Mouse (Mus musculus) layer of hippocampus, postnatal 36 days (tissue): ENCODE data around the gene Dysf. TPM values are rescaled to one million over a fixed set of nuclear protein-coding genes. Genes with fewer than 3 reads are reported as not detected.
"Not testable (repeated sequence)": the region's sequence is repeated elsewhere in the genome, so short reads cannot be mapped to it uniquely, and the experiment has no call there.

ENCODE experiments used
- DNase-seq, 2 experiments: peaks; one replicate each; pipeline ENCODE4 v3.0.0; 2022
- total RNA-seq, 2 experiments: library from RNA; stranded (reverse); gene quantifications; 2 replicates each; pipeline ENCODE4 v1.2.3; 2021

Gene Dysf
- 1 to 10 TPM; 1.4 to 1.7 TPM for total RNA-seq

DNA sequence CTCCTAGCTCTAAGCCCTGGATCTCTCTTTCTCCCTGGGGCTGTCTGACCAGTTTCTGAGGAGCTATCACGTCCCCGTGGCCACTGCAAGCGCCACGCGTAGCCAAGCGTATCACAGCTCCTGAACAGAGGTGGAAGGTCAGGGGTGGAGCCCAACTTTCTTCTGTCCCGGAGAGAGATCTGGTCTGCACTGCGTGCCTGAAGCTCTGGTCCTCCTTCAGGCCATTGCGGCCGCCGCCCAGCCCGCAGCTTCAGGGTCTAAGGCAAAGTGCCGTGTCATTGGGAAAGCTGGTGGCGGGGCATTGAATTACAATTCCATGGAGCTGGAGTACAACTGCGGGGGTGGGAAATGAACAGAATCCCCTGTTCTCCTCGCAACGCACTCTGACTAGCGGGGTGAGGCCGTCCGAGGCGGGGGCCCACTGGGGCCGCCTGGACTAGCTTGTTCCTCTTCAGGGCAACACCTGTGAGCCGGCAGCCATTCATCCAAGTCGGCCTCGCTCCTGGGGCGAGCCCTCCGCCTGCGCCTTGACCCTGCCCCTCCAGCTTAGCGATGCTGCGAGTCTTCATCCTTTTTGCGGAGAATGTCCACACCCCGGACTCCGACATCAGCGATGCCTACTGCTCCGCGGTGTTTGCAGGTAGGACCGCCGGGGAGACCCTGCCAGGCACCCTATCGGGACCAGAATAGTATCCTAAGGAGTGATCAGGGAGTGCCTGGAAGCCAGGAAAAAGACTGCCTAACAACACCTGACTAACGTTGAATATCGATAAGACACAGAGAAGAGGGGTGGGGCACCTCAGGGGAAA is at the start of gene Dysf:
Gene Dysf (plus strand): TSS at position 228 of the 809 bp plus-strand sequence.
- peak; percentile 20 to 25 for DNase-seq

DNA sequence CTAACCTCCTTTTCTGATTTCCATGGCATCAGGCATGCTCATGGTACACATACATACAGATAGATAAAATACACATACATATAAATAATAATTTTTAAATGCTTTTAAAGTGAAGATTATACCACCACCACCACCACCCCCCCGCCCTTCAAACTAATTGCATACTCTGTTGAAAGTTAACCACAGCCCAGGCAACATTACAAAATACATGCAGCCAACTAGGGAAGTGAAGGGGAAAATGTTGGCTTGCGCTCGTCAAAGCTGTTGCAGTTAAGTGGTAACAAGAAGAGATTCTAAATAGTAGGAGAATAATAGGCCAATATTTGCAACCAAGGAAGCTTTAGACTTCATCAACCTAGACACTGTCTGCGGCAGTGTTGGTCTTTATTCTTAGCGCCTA is 20.7 kb upstream of the Dysf start:
- no peak for DNase-seq

DNA sequence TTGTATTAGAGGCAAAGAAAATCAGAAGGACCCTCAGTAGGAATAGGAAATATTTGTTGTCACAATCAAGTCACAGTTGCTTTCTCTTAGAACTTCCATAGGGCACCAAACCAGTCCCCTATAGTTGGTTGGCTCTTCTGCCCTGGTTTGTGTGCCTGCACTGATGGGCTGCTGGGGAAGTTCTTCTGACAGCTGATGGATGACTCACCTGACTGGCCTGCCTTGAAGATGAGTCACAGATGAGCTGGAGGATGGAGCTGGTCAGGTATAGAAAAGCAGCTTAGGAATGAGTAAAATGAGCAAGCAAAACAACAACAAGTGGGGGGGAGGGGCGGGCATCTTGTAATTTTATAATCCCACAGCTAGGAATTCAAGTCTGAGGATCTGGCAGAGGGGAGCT is 5.7 kb upstream of the Dysf start:
- DNase-seq: no peak

DNA sequence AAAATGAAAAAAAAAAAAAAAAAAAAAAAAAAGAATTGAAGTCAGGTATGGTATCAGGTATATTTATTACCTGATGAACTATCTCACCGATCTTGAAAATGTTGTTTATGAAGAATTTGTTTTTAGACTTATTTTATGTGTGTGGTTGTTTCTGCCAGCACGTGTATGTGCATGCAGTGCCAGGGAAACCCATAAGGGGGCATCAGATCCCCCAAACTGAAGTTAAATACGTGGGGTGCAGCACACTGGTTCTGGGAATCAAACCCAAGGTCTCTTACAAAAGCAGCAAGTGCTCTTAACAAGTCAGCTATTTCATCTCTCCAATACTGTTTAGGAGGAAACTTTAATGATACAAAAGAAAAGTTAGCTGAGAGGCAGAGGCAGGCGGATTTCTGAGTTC is 4.1 kb upstream of the Dysf start:
- no peak for DNase-seq

DNA sequence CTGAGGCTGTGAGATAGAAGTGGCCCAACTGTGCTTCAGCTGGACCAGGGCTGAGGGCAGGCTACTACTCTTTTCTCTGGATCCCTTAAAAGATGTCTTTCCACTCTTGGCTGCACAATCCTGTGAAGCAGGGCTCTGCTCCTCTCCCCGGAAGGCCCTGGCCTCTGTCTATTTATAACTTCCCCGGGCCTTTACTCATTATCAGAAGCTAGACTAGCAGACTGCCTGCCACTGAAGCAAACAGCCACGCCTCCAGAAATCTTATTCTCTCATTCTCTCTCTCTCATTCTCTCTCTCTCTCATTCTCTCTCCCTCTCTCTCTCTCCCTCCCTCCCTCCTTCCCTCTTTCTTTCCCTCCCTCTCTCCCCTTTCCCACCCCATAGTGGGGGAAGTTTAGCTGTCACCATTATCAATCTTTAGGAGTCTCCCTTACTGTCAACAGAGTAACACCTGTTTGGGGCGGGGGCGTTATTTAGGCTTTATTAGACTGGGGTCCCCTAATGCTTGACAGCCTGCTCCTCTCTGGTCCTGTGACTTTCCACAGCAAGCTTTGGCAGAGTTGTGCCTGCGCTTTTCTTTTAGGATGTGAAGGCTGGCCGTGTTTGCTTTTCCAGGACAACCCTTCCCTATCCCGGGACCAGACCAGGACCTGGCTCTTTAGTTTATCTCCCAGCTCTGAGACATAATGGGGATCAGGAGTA is 932 bp downstream of the Dysf start:
- no peak for DNase-seq

DNA sequence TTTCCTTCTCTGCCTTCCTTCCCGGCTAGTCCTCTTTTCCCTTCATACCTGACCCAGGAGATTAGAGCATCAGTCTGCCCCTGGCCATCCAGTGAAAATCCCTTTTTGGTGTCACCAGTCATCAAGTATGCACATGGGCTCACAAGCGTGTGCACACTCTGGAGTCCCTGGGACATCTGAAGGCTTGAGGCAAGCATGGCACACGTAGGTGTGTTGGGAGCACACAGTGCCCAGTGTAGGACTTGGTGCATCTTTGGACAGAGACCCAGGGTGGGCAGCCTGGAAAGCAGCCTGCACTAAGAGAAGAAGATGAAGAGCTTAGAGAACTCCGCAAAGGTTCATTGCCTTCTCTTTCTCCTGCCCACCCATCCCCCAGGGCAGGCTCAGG is 1.5 kb downstream of the Dysf start:
- DNase-seq: no peak

DNA sequence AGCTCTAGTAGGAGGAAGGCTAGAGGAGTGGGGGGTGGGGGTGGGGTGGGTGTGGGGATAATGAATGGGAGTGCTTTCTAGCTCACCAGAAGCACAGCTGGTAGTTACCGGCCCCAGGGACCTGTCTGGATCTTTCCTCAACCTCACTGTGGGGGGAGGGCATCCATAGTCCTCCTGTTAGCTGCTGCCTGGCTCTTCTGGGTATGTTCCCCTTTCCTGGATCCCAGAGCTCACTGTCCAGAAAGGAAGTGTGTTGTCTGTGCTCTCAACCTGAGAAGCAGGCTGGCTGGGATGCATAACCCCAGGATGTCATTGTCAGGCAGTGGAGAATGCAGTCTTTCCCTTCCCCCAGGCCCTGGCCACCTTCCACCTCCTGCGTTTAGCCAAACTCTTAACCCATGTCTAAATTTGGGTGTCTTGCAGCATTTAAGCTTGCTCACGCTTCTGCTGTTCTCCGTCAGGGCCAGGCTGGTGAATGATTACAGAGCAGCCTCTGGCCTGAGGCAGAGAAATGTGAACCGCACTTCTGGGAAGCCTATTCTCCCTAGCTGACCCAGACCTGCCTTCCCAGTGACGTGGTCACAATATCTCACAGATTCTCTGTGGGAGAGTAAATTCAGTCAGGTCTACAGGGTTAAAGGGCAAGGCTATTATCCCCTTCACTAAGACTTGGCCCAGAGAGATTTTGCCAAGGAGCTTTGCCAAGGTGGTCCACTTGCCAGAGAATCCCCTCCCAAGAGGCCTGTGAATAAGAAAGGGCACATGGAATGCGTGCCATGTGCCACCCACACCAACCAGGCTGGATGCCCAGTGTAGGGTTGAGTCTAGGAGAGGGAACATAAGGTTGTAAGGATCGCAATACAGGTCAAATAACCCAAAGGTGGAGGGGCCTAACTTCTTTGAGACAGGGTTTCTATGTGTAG is 2.2 kb downstream of the Dysf start:
- no peak for DNase-seq

DNA sequence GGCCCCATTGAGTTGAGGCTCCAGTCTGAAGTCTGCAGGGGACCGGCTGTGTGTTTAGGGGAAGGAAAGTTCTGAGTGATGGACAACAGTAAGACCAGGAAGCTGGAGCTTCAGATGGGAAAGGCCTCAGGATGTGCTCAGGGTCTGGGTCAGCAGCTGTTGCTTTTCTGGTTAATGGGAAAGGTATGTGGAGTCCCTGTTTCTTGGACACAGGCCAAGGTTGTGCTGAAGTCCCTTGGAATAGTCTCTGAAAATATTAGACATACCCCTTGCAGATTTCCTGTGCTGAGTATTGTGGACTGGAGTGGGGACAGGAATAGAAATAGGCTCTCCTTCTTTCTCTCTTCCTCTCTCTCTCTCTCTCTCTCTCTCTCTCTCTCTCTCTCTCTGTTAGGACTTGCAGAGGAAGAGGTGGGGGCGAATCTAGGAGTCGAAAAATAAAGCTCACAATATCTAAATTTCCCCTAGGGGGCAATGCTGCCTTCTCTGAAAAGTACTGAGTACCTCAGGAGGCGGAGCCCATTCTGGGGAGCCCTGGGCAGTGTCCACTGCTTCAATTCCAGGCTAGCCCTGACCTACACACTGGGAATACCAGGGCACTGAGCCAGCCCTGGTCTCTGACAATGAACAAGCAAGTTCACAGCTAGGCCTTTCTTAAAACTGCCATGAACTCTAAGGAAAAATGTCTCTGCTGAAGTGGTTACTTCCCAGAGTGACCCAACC is 6.7 kb downstream of the Dysf start:
- DNase-seq: not testable (repeated sequence)

DNA sequence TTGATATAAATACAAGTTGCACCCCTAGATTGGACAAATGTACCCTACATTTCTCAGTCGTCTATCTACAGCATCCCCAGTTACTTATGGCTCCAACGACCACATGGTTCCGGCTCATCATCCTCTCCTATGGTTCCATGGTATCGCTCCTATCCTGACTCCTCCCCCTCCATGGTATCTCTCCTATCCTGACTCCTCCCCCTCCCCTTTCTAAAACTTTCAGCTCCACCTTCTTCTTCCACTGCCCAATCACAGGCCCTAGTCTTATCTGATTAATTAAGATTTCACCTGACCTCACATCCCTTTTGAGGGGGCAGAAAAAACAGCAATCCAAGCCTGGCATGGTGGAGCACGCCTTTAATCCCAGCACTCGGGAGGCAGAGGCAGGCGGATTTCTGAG is 8.5 kb downstream of the Dysf start:
- no peak for DNase-seq

DNA sequence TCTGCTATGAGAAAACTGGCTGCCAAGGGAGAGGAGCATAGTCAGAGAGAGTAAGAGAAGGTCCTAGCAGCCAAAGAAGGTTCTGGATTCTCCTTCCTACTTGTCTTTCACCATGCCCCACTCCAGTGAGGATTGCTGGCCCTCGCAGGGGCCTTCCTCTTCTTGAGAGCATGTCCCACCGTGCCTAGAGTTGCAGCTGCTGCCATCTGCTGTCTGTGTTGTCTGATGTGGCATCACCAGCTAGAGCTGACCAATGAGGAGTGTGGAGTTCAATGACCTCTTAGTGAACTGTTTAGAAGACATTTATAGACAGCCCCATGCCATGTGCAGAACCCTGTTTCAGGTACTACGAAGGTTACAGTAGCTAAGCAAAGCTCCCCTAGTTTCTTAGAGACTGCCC is 9.0 kb downstream of the Dysf start:
- DNase-seq: no peak

DNA sequence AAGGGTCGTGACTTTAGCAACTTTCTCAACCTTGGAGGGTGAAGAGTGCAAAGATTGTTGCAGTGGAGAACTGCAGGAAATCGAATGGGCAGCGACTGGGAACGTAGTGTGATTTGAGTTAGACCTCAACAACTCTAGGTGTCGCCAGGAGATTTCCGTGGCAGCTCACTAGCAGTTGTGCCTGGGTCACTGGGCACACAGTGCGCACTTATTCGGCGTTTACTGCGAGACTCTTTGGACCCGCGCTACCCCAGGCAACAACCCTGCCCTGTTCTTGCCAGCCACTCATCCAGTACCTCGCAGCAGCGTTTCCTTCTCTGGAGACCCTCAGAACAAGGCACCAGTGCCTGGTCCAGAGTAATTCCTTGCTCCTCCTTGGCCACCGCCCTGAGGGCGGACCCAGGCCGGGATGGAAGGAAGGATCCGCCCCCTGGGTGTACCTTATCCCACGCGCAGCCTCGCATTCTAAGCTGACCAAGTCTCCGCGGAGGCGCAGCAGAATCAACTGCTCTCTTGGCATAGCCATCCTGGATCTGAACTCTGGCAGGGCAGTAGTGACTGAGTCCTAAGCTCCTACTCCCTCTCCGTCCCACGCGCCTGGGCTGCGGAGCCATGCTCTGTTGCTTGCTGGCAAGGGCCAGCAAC is 10.6 kb downstream of the Dysf start:
- peak in 1 of 2 experiments; percentile 6 for DNase-seq

DNA sequence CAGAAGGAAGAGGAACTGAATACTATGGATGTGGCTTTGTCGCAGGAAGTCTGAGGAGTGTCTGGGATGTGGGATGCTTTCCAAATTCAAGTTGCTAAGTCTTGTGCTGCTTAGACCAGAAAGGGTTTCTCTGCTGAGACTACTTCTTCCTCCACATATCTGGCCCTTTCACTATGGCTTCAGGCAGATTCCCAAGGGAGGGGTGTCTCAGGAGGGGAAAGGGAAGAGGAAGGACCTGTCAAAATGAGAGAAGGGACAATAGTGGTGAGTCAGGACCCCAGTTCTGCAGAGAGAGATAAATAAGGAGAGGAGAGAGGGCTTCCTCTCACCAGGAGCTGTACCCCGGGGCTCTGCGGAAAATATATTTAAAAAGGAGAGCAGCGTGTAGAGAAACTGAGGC is 11.6 kb downstream of the Dysf start:
- no peak for DNase-seq

DNA sequence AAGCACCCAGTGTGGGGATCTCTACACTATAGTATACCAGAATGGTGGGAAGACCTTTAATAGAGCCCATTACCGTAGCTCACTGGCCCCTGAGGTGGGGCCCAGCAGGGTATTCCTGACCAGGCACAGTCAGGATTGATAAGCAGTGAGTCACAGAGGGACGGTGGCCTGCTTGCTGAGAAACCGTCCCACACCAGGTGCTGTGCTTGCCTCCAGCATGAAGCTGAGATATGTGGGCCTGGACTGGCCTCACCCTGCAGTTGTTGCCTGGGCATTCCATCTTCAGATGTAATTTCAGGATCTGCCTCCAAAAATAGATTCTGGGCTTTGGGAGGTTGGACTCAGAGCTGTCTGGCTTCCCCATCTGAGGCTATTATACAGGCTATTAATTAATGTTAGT is 13.6 kb downstream of the Dysf start:
- no peak for DNase-seq

DNA sequence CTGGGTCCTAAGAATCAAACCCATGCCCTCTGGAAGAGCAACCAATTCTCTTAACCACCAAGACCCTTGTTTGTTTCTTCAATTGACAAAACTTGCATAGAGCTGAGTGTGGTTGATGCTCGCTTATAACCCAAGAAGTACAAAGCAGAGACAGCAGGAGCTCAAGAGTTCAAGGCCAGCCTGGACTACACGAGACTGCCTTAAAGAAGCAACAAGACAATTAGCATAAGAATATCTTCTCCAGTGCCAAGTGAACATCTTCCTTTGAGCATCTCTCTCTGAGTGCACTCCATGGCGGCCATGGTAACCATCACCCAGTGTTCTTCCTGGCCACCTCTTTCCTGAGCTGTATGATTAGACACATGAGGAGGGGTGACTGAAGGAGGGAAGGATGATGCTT is 17.2 kb downstream of the Dysf start:
- no peak for DNase-seq

DNA sequence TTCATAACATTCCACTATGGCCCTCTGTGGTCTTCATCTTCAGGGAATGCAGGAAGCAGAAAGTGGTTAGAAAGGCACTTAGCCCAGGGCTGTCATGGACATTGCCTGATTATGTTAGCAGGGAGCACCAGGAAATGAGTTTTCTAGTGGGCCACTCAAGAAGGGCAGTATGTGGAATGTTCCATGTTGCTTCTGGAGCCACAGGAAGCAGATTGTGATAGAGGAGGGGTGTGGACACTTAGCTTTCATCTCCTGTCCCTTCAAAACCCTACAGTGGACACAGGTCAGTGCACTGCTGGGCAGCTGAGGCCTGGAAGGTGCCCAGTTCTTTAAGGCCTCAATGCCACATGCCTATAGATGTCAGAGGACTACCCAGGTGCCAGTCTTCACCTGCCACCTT is 20.4 kb downstream of the Dysf start:
- DNase-seq: no peak

DNA sequence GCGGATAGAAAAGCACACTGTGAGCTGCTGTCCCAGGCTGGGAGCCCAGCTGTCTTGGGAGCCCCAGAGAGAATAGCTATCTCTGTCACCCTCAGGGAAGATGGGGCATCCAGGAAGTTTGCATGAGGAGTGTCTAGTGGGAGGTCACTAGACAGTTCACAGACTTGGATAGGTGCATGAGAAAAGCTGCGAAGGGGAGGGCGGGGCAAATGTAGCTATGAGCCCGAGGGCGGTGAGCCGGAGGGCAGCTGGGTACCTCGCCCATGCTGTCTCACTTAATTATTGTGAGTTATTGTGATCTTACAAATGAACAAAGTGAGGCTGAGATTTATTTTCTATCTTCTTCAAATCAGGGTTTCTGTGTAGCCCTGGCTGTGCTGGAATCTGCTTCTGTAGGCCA is 21.4 kb downstream of the Dysf start:
- no peak for DNase-seq

DNA sequence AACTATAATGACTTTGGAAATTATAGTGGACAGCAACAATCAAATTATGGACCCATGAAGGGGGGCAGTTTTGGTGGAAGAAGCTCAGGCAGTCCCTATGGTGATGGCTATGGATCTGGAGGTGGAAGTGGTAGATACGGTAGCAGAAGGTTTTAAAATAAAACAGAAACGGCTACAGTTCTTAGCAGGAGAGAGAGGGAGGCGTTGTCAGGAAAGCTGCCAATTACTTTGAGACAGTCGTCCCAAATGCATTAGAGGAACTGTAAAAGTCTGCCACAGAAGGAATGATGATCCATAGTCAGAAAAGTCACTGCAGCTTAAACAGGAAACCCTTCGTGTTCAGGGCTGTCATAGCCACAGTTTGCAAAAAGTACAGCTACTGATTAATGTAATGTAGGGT is 24.1 kb downstream of the Dysf start:
- not testable (repeated sequence) for DNase-seq

DNA sequence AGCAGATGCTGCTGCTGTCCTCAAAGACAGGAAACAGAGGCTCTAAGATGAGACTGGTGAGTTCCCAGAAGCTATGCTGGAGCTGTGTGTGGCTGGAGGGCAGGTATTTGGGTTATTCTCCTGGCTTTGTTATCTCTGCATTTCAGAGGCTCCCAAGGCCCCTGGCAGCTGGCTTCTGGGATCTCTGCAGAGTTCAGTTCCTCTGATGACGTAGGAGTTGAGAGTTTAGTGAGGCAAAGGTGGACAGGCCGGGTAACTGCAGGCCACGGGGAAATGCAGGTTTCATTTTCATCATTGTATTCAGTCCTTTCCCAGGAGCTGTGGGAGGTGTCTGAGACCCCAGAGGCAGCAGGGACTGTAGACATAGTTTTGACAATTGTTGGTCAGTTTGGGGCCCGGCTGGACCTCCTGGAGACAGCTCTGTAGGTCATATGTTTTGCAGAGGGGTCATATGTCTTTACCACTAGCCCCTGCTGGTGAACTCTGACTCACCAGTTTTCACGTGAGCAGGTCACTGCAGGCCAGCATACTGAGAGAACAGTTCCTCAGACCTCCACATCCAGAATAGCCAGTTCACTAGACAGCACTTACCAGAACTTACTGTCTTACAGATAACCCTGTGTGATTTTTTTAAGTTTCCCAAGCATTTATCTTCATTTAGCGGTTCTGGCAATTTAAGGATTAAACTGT is 35.0 kb downstream of the Dysf start:
- DNase-seq: no peak

DNA sequence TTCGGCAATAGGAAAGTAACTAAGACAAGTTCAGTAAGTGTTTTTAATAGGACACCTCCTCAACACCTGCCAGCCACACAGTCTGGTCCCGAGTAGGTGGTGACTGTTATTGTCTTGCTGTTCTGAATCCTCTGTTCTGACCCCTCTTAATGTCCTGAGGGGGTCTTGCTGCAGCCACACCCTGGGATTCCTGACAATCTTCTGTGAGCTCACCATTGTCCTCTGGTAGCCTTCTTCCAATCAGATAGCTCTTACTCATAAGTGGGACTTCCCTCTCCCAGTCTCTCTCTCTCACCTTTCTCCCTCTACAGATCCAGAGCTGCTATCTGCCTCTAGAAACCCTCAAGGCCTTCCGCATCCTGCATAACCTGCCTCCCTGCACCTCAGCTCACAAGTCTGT is 36.3 kb downstream of the Dysf start:
- no peak for DNase-seq

DNA sequence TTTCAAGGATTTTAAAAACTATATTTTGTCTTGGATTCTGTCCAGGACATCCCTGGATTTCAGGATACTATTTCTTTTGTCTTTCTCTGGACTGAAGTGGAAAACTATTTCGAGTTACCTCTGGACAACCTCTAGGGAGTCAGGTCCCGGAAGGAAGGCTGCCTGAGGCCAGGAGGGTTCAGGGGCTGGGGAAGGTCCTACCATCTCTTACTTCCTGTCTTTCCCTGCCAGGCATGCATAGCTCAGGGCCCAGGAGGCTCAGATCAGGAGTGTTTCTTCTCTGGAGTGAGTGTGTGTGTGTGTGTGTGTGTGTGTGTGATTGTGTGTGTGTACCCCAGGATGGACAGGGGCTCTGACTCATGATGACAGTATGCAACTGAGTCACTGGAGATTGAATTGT is 40.5 kb downstream of the Dysf start:
- no peak for DNase-seq

DNA sequence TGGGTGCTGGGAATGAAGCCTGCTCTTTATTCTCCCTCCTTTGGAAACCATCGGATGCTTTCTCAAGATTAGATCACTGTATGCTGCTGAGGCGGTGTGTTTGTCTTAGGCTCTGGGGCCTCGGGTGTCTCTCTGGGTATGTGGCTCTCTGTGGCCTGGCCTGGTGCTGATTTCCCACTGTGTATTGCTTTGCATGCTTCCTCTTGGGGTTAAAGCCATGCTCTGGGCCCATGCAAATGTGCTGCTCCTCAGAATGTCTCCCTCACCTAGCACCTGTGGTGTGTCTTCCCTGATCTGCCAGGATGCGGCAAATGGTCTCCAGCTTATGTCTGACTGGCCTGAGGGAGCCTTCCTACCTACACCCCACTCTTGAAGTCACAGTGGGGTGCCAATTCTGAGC is 41.8 kb downstream of the Dysf start:
- DNase-seq: no peak
